Mouse (Mus musculus) ovary, postnatal 14 days (tissue): Measurements from ENCODE around the gene B4galnt2.
"Not testable (repeated sequence)": the region's sequence is repeated elsewhere in the genome, so short reads cannot be mapped to it uniquely, and the experiment has no call there.

ENCODE experiments used
- DNase-seq: peaks from one replicate; pipeline ENCODE4 v3.0.0; 2022; ENCODE audit warnings: low spot score

Gene B4galnt2

DNA sequence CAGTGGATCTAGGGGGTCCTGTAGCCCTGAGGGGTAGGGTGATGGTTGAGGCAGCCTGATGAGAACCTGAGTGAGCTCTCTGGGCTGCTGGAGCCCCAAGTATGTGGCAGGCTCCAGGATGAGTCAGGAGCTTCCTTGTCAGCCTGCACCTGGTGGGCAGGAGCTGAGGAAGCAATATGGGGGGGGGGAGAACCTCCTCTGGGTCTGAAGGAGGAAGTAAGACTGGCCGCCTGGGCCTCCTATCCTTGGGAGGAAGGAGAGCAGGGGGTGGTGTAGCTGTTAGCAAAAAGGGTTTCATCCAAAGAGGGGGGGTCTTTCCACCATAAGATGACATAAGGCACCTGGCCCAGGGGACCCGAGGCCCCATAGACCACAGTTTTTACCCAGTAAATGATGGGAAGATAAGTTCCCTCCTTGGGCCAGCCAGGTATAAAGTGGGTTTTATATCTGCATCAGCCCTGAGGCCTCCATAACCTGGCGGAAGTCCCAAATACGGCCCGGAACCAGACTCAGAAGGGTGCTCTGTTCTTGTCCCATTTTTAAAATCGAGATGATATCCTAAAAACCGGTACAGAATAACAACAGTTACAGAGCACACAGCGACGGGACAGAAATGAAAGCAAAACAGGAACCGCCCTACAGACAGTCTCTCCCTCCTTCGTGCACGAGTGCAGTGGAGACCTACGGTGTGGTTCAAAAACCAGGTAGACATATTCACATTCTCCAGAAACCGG is 18.1 kb downstream of the B4galnt2 start:
- DNase-seq = no peak

DNA sequence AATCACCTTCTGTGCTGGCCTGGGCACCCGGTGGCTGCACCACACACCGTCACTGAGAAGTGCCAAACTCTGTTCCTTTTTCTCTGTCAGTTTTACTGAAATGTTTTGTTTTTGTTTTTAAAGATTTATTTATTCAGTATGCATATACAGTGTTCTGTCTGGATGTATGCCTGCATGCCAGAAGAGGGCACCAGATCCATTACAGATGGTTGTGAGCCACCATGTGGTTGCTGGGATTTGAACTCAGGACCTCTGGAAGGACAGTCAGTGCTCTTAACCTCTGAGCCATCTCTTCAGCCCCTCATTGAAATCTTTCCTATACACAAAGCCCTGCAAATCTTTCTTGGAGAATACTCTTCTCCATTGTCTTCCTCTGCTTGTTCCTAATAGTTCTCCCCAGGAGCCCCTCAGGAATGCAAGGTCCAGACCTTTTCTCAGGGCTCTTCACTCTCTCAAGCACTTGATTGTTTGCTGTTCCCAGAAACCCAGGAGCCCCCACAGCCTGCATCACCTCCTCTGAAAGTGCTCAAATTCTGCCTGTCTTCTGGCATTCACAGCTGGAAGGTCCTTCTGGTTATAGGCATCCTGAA is 24.1 kb downstream of the B4galnt2 start:
- no peak for DNase-seq

DNA sequence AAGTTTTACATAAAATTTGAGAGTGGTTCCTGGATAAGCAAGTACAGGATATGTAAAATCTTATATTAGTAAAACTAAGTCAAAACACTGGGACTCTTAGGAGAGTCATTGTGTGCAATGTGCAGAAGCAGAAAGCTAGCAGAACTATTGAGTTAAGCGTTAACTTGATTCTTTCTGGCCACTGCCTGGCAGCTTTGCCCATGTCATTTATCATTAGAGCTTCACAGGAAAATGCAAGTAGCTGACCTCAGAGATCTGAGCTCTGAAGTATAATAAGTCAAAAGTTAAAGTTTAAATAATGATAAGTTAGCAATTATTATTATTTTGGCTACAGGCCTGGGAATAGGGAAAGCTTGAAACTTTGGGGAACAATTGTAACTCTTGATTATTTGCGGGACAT is 34.8 kb downstream of the B4galnt2 start:
- DNase-seq = not testable (repeated sequence)

DNA sequence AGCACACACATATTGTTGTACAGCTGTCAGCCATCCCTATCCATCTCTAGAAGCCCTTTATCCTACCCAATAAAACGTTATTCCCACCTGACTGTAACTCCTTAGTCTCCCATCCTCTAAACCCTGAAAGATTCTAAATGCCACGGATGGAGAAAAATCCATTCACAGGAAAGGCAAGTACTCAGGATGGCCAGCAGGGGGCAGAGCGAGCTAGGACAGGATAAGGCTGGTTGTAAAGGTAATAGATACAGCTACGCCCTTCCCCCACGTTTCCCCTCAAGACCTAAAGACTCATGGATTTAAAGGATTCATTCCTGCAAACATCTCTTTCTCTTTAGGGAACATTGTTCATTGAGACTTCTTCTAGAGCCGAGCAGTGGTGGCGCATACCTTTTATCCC is 38.4 kb downstream of the B4galnt2 start:
- DNase-seq = peak; percentile 58

DNA sequence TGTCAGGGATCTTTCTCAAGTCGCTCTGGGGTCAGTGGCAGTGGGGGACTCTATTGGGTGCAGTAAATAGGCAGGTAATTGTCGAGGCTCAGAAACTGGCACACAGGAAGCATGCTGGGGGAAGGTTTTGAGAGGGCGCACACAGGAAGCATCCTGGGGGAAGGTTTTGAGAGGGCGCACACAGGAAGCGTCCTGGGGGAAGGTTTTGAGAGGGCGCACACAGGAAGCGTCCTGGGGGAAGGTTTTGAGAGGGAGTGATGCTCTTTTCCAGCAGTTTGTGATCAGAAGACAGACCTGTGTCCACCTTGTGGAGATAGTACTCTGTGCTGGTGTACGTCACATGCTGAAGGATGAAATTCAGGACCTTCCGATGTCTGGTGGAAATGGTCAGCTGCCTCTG is 38.9 kb downstream of the B4galnt2 start:
- DNase-seq = no peak

DNA sequence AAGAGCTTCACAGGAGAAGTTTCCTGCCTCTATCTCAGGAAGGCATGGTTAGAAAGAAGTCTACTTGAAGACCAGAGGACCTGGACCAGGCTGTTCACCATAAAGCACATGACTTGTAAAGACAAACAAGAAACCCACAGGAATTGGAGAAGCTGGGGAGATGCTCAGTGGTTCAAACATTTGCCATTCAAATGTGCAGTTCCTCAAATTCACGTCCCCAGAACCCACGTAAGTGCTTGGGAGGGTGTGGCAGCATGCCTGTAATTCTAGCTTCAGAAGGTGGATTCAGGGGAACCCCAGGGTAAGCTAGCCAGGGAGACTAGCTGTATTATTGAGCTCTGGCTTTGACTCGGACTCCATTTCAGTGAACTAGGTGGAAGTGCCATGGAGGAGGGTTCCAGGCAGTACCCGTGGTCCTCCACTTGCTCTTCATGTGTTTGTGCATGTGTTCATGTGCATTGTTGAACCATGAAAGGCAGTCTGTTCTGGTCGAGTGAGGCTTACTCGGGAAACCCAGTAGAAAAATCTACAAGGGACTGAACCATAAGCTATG is 44.7 kb downstream of the B4galnt2 start:
- DNase-seq = no peak

DNA sequence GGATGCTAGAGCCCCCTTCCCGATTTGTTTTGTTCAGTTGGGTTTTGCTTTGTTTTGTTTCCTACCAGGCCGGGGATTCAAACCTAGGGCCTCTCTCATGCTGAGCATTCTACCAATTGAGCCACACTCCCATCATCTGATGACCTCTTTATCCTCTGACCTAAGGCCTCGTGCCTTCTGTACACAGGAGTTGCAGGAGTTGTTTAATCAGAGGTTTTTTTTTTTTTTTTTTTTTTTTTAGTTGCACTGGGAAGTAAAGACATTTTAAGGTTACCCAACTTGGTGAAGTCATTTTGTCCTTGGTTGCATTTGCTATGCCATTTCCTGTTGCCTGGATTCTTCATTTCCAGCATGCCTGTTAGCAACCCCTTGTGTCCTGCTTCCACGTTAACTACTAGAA is 45.2 kb downstream of the B4galnt2 start:
- DNase-seq = no peak

DNA sequence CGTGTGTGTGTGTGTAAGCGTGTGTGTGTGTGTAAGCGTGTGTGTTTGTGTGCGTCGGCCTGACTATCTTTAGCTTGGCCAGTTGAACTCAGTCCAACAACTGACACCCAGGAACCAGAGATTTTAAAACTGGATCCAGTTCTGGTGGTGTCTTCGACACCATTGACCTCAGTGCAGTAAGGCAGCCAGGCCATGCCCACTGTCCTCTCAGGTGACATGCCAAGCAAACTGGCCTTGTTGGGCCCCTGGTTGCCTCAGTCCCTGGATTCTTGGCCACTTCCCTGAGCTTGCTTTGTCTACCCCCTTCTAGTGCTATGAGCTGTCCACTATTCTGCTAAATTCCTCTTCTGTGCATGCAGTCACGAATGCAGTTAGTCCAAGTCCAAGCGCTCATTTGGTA is 53.3 kb downstream of the B4galnt2 start:
- DNase-seq = no peak

DNA sequence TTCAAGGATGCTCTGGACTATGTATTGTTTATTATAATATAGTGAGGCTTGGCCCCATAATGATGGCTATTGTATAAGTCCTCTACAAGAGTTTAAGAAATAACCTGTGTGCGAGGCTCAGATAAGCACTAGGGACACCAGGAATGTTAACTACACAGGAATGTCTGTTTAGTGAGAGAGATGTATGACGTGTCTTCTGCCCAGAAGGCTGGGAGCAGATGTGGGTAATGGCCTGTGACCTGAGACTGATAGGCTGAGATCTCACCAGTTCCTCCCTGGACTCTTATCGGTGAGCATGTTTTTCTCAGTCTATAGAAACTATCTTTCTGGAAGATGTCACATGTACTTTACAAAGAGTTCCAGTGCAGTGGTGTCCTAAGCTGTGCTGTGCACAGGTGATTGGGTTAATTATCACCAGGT is 54.6 kb downstream of the B4galnt2 start:
- DNase-seq = no peak

DNA sequence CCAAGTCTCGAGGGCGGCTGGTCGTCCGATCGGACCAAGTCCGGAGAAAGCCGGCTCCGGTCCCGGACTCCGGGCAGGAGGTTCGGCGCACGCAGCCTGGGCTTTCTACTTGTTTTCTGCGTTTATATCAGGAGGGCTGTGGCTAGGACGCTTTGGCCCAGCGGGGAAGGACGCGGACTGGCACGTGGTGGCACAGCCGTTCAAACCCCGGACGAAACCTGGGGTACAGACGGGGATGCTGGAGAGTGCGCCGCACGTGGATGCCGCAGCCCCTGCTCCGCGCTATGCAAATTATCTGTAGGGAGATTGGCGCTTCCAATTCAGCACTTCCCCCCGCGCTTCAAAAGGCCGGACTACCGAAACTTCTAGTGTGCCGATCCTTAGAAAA is 55.2 kb downstream of the B4galnt2 start:
- DNase-seq = peak; percentile 66

DNA sequence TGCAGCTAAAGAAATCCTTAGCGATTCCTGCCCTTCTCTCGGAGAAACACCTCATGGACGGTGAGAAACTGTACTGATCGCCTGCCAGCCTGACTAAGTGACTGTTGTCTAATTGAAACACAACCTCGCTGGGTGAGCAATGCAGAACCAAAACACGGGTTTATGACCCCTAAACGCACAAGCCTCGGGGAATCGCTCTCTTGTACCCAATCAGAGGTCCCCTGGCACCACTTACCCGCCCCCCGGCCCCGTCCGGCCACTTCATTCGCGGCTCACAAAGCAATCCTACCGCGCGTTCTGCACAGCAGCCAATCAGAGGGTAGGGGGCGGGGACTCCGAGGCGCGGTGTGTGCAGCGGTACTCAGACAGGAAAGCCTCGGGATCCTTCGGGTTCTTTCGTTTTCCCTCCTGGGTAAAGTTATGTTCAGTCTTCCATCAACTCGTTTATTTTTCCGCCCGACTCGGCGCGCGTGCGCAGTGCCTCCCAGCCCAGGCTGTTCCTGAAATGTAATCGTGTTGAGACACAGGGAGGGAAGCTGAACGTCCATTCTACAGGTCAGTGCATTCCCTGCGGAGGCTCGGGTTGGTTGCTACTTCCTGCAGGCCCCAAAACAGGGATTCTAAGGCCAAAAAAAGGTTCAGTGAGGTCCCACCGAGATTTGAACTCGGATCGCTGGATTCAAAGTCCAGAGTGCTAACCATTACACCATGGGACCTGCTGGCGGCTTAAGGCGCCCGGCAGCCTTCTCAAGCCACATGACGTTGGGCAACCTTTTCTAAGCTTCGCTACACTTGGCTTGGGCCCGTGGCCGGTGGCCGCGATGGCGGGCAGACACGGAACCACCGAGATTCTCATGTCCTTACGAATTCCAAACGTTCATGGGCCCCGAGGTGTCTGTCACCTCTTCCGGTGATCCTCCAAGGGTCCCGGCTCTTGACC is 55.9 kb downstream of the B4galnt2 start:
- DNase-seq = peak; percentile 99

DNA sequence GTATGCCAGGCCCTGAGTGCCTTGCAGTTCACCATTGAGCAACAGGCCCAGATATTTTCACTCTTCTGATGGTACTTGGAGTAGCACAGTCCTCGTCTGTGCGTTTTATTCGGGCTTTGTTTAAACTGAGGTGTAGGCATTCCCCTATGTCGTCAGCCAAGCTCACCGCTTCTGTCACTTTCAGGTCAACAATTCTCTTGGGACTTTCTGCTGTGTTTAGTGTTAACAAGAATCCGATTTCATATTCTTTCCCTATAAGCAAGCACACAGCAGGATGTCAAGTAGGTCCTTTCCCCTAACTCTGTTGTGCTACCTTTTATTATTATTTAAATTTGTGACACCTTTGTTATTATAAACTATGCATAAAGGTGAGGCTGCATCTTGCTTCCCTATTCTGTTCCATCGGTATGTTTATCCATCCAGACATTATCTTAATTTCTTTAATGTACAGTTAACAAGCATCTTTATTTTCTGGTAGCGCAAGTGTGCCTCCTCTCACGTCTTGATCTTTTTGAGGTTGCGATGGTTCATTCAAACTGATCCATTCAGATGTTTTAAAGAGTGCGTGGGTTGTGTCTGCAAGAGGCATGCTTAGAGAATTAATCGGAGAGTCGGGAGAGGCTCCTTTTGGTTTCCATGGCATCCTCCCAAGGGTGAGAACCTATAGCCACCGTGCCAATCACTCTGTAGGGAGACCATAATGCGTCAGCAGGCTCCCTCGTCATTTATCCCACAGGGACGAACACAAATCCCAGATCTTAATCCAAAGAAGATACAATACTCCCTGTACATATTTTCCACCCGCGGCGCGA is 56.8 kb downstream of the B4galnt2 start:
- no peak for DNase-seq

DNA sequence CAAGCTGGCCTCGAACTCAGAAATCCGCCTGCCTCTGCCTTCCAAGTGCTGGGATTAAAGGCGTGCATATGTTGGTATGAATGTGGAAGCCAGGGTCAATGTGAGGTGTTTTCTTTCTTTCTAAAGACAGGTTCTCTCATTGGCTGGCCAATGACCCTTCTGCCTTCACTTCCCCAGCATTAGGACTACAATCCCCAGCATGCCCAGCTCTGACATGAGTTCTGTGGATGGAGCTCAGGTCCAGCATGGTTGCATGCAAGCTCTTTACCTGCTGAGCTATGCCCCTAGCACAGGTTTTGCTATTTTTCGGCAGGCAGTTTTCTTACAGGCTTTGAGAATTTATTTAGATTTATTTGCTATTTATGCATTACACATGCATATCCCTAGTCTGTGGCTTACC is 57.4 kb downstream of the B4galnt2 start:
- no peak for DNase-seq

DNA sequence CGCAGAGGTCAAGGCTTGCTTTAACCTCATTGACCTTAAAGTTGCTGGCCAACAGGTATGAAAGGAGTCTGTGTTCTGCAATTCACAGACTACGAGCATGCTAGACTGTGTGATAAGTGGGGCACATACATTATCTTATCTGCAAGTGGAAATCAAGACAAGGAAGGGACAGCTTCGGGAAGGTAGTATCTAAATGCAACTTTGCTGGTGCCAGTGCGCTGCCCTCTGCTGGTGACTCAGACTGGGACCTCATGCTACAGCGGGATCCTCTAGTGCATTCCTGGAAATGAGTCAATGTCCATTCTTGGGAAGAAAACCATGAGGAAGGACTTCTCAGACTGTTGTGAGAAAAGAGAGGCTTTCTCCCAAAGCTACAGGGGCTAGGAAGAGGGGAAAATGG is 61.0 kb downstream of the B4galnt2 start:
- peak; percentile 44 for DNase-seq

DNA sequence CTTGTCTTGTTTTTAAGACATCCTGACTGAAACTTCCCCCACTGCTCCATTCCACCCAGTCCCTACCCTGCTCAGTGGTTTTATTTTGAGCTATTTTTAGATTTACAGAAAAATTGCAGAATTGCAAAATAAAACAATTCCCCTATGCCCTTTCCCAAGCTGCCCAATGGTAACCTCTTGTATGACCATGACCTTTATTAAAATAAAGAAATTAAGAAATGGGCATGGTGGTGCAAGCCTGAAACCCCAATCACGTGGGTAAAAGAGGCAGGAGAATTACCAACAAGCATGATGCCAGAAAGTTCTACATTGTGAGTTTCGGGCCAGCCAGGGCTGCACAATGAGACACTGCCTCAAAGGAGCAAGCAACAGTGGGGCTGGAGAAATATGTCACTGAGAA is 63.8 kb downstream of the B4galnt2 start:
- no peak for DNase-seq

DNA sequence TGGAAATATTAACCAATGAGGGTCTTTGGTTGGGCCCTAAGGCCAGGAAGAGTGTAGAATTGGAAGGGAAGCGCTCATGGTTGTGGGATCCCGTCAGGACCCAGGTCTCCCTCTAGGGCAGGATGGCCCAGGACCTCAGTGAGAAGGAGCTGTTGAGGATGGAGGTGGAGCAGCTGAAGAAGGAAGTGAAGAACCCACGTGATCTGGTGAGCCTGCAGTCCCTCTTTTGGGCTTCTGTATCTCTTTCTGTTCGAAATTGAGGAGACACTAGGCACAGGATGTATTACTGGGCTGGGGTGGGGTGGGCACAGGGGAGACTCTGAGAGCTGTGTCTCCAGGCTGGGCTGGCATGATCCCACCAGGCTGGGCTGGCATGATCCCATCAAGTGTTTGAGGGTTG is 69.8 kb downstream of the B4galnt2 start:
- no peak for DNase-seq

DNA sequence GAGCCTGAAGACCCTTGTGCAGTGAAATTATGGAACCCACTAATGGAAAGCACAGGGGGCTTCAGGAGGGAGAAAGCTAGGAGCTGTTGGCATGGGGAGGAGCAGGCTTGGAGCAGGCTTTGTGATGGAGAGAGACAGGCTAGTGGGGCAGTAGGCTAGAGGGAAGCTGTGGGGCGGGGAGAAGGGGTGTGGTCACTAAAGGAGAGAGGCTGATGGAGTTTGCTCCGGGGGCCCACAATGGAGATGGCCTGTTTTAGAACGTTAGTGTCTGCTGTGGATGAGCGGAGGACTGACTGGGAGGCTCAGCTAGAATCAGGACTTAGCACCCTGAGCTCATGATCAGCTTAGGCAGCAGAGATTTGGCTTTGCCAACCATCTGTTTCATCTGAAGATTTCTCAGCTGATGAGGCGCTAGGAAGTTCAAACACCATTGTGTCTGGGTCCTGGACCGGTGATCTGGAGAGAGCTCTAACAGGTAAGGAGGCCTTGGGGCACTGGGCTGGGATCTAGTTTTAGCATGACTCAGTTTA is 71.2 kb downstream of the B4galnt2 start:
- DNase-seq = no peak

DNA sequence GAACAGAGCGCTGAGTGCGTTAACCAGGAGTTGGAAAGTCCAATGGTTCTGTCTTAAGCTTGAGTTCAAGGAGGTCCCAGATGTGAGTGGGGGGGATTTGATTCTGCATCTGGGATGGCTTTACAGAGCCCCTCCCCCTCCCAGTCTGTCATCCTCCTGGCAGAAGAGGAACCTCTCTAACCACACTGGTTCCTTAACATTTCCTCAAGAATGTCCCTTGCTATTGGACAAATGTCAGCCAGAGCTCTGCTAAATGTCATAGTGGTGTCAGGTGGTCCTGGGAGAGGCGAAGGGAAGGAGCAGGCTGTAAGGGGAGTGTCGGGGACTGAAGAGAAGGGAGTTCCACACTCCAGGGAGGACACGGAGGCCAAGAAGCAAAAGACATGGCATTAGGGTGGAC is 71.7 kb downstream of the B4galnt2 start:
- no peak for DNase-seq

DNA sequence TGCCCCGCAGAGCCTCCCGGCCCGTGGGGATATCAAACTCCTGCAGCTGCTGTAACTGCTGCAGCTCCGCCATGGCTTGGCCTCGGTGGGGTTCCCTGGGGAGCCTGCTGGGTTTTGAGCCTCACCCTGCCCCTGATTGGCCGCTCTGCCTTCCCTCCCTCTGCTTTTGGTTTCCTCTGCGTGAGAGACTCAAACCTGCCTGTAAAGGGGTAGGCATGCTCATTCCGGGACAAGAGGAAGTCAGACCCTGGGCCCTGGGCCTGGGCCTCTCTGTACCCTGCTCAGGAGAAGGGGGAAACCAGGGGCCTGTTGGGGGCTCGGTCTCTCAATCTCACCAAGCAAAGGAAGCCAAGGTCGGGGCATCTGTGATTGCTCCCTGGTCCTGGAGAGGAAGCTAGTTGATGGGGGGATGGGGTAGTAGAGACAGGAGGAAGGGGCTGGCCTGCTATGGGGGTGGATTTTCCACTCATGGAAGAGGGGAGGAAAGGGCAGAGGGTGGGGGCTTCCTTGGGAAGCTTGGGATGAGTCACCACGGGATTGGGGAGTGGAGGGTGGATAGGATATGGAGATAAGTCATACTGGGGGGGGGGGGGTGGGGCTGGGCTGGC is 72.5 kb downstream of the B4galnt2 start, which contains the start of gene Abi3:
Abi3 (minus strand) TSS at position 403 of the 608 bp plus-strand sequence.
- no peak for DNase-seq

DNA sequence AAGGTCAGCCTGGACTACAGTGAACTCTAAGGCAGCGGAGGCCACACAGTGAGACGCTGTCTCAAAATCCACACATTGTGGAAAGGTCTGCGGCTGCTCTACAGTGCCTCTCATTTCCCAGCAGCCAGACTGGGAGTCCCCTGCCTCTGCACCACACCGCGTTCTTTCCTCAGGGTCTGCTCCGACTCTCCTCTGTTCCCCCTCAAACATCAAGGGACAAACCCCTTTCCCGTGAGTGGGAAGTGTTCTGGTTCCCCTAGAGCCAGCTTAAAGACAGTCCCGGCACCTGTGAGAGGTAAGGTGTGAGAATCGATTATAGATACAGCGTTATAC is 73.2 kb downstream of the B4galnt2 start:
- DNase-seq = no peak
